Mouse (Mus musculus): ENCODE data around the gene Dnajc5.

Dnajc5 gene

DNA sequence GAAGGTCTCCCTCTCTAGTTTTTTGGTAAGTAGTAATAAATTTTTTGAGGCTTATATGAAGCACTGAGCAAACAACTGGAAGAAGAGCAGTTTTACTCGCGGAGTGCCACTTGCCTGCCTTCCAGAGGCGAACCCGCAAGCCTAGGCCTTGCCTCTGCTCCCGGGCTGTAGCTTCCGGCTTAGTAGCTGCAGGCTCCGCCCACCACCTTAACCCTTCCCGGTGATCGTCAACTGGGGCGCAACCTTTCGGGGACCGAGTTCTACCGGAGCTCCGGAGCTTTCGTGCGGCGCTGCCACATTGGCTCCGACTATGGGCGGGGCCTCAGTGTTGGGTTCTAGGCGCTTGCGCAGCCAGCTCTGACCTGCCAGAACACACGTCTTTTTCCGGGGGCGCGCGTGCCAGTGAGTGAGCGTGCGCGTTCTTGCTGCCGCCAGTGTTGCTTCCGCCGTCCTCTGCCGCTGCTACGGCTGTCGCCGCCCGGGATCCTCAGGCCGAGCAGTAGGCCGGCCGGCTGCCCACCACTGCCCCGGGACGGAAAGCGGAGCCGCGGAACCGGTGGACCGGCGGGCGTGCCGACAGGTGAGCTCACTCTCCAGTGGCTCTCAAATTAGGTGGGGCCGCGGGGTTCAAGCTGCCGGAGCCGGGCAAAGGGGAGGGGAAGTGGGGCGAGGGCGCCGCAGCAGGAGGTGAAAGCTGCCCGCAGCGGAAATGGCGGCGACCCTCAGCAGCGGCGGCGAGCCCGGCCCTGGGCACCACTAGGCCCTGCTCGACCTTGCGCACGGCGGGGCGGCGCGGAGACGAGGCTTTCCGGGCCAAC, at the start of gene Dnajc5:
Dnajc5 (plus strand) TSS at position 368 of the 818 bp plus-strand sequence.
- TF ChIP-seq GATA4 (IDR thresholded peaks at IDR 0.05; ENCODE audit: insufficient replicate concordance, low read length), result no peak; the same call in 1 of the 2 replicates

DNA sequence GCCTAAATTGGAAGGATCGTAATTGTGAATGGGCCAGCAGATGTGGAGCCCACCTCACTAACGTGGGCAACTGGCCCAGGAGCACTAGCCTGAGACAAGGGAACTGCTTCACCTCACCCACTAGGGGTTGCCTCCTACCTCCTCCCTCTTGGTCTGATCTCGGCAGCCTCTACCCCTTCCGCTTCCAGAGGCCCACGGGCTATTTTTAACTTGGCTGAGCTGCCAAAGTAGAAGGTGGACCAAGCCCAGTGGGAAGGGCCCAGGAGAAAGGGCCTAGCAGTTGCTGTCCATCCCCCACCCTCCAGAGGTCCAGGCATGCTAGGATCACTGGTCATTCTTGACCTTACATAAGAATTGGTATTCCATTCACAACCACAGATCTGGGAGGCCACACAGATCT, 49.0 kb upstream of the Dnajc5 start:
- TF ChIP-seq GATA4 (IDR thresholded peaks at IDR 0.05; ENCODE audit: insufficient replicate concordance, low read length), result no peak

DNA sequence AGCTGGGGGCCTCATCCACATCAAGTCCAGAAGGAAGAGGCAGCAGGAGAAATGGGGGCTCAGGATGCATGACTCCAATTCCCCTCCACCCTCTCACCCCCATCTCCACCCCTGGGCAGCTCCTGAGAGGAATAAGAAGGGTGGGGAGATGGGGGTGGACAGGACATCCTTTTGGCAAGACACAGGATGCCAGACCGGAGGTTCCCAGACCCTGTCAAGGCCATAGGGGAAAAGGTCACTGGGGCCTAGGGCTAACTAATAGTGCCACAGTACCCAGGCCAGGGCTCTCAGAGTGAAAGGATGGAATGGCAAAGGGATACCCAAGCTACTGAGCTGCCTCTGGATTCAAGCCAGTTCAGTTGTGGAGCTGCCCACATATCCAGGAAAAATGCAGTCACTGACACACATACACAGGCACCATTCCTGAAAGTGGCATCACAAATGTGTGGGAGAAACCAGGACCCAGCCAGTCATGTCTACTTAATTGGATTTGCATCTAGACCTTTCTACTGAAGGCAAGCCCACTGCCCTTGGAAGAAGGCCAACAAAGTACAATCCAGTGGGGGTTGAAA, 47.9 kb upstream of the Dnajc5 start:
- TF ChIP-seq GATA4 (IDR thresholded peaks at IDR 0.05; ENCODE audit: insufficient replicate concordance, low read length), result no peak

DNA sequence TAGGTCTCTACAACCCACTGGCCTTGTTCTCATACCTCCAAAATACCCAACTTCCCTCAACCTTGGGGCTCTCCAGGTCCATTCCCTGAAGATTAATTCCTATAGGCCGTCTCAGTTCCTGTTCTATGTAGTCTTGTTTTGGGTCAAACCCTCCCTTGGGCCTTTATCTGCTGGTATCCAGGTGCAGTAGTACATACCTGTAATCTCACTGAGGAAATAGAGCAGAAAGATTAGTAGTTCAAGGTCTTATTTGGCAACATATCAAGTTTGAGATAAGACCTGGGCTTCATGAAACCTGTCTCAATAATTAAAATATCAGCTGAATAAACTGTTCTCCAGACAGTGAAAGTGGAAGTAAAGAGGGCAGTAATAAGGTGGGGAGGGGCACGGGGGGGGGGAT, 37.2 kb upstream of the Dnajc5 start:
- TF ChIP-seq GATA4 (IDR thresholded peaks at IDR 0.05; ENCODE audit: insufficient replicate concordance, low read length), result no peak

DNA sequence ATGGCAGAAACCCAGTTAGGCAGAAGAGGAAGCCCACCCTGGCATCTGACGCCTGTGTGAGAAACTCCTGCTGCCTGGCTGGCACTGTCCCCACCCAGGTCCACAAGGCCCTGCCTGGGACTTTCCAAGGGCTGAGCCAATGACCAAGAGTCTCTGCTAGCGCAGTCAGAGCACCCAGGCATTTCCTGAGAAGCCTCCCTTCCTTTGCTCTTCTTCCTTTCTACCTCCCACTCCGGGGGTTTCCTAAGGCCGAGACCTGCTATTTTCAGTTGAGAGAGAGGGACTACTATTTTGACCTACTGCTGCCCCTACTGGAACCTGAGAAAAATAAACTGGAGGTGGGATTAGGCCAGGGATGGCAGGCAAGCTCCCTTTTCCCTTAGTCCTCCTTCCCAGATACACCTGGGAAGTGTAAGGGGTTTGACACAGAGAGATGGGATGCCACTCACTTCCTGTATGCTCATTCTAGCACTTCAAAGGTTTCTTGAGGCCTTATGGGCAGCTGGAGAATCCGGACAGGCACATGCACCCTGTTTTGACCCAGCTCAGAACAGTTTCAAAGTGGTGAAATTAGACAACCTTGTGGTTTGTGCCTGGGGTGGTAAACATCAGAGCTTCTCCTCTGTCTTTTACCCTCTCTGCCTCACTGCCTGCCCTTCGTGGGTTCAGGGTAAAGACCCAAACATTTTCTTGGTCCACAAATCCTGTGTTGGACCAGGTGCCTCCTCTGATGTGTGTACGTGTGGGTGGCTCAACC, 36.5 kb upstream of the Dnajc5 start:
- no peak for TF ChIP-seq GATA4 (IDR thresholded peaks at IDR 0.05; ENCODE audit: insufficient replicate concordance, low read length)

DNA sequence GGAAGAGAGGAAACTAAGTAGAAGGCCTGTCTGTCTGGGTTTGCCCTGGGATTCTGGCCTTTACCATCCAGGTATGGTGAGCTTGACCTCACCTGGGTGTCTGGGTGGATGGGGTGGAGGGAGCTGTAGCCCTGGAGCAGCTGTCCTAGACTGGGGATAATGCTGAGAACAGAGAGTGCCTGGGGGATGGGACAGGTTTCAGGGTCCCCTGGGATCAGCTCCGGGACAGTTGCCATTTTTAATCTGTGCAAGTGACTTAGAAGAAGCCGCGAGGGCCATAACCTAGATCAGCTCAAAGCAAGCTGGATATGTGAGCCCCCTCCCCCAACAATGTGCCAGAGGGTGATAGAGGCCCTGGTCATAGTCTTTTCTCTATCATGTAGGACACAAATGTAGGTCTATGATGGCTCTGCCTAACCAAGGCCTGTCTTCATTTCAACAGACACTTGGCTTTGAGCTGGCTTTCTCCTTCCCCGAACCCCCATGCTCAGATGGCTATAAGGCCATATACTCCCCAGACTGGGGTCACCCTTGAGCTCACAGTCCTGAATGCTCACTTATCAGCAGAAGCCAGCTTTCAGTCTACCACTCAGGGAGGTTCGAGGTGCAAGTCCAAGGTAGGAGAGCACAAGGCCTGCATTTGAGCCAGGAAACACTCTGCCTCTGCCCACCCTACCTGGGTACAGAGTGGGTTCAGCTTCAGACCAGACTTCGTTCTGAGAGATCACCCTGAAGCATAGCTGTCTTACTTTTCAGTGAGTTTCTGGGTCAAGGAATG, 35.6 kb upstream of the Dnajc5 start:
- no peak for TF ChIP-seq GATA4 (IDR thresholded peaks at IDR 0.05; ENCODE audit: insufficient replicate concordance, low read length)

DNA sequence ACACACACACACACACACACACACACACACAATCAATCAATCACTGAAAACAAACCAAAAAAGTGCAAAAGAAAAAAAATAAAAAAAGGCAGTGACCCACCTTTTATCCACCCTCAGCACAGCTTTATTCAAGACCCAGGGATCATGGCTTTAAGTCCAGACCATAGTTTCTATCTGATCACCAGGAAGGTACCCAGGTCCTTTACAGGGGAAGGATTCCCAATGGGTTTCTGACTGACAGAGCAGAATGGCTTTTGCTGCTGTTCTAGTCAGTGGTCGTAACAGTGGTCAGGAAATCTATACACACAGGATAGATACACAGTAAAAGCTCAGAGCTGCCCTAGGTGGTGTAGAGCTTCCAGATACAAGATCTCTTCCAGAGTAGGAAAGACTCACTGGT, 34.5 kb upstream of the Dnajc5 start:
- TF ChIP-seq GATA4 (IDR thresholded peaks at IDR 0.05; ENCODE audit: insufficient replicate concordance, low read length), result no peak

DNA sequence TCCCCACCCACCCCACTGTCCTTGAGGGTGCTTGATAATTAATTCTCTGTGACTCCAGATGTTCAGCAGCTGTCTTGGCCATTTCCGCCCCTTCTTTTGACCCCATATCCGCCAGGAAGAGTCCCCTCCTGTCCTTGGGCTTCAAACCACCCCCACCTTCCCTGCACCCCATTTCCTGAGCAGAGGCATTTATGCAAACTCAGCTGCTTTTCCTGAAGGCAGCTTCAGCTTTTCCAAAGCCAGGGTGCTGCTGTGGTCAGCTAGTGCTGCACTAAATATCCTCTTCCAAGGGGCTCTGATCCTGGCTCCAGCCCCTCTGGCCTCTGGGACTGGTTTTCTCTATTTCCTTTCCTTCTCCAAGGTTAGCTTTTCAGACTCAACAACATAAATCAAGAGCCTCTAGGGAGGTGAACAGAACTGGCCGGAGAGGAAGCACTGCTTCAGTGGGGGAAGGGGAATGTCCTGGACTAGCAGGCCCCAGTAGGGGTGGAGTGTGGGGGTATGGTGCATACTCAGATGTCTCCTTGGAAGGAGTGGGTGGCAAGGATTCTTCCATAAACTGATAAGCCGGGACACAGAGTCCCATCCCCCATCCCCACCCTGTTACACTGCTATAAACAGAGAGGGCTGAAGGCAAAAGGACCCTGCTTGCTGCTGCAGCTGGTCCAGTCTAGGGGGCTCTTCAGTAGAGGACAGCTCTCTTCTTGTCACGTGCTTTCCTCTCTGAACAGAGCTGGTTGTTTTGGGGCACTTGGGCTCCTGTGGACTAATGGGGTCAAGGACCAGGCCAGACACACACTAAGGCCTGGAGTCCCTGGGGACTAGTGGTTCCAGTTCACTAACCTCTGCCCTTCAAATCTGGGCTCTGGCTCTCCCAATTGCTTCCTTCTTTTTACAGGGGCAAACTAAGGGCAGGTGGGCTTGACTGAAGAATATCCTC, 32.7 kb upstream of the Dnajc5 start:
- TF ChIP-seq GATA4 (IDR thresholded peaks at IDR 0.05; ENCODE audit: insufficient replicate concordance, low read length), result no peak

DNA sequence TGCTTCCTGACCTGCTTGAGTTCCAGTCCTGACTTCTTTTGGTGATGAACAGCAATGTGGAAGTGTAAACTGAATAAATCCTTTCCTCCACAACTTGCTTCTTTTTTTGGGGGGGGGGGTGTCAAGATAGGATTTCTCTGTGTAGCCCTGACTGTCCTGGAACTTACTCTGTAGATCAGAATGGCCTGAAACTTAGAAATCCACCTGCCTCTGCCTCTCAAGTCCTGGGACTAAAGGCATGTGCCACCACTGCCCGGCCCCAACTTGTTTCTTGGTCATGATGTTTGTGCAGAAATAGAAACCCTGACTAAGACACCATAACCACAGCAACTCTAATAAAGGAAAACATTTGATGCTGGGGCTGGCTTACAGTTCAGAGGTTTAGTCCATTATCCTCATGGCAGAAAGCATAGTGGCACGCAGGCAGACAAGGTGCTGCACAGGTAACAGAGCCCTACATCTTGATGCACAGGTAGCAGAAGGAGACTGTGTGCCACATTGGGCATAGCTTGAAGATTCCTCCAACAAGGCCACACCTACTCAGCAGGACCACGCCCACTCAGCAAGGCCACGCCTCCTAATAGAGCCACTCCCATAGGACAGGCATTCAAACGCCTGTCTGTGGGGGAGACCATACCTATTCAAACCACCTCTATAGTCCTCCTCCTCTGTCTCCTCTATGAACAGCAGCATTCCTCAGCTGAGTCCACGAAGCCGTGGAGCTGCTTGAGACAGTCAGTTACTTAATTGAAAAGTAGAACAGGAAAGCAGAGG, 28.7 kb upstream of the Dnajc5 start:
- TF ChIP-seq GATA4 (IDR thresholded peaks at IDR 0.05; ENCODE audit: insufficient replicate concordance, low read length), result no peak

DNA sequence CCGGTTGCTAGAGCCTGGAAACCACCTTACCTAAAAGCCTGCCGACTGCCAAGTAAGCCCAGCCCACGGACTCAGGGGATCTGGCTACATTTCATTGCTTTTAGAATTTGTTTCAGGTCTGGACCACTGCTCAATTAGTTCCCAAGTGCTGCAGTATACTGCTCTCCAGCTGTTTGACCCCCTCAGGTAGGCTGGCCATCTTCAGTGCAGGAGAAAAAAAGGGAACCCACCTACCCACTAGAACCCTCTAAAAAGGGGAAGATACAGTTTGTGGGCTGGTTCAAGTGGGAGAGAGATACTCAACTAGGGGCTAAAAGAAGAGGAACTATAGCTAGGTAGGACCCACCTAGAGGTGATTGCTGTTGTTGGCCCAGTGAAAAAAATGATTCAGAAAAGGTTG, 28.1 kb upstream of the Dnajc5 start:
- TF ChIP-seq GATA4 (IDR thresholded peaks at IDR 0.05; ENCODE audit: insufficient replicate concordance, low read length), result no peak

DNA sequence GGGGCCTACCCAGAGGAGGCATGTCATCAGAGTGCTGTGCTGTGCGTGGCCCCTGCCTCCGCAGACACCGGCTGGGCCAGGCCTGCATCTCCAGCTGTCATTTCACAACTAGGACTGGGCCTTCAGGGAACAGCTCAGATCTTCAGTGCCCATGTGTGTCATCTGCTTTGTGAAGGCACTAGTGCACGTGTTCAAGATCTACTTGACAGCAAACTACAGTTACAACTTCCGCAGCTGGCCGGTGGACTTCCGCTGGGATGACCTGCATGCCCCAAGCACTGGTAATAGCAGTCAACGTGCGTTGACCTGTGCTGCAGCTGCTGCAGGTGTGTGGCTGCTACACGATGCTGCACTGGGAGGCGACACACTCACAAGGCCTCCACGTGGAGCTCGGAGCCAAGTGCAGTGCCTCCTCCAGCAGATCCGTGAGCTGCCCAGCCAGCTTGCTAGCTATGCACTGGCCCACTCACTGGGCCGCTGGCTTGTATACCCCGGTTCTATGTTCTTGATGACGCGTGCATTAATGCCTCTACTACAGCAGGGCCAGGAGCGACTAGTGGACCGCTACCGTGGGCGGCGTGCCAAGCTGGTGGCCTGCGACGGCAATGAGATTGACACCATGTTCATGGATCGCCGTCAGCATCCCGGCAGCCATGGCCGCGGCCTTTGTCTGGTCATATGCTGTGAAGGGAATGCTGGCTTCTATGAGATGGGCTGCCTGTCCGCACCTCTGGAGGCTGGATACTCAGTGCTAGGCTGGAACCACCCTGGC, 26.9 kb upstream of the Dnajc5 start, which contains the start of gene Abhd16b:
Abhd16b (plus strand) TSS at position 51 of the 772 bp plus-strand sequence.
- no peak for TF ChIP-seq GATA4 (IDR thresholded peaks at IDR 0.05; ENCODE audit: insufficient replicate concordance, low read length)

DNA sequence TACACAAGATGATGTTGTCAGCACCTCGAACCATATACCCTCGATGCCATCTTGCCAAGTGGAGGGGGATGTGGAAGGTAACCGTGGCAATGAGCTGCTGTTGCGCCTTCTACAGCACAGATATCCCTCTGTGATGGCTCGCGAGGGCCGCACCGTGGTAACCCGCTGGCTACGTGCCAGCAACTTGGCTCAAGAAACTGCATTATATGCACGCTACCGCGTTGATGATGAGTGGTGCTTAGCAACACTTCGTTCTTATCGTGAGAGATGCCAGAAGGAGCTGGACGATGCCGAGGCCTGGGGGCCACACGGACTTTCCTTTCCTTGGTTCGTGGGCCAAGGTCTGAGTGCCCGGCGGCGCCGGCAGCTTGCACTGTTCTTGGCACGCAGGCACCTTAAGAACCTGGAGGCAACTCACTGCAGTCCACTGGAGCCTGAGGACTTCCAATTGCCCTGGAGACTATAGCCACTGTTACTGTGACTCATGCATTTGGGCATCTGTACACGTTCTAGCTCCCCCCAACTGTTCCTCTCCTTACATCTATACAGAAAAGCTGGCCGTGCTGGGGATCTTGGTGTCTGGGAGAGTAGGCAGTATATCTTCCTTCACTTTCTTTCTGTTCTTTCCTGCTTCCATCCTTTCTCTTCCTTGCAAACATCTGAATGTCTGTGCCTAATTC, 25.9 kb upstream of the Dnajc5 start:
- no peak for TF ChIP-seq GATA4 (IDR thresholded peaks at IDR 0.05; ENCODE audit: insufficient replicate concordance, low read length)
